In genomic region chr14:74960568-74960967, GRCm38 (mm10) we compare ENCODE assay signal across 16 mouse cellular contexts.
"Had no signal": no experiment of that assay in that cellular context is flagged by ENCODE, and none has a peak within 500 bp of the region (broad histone marks: within the 10 kb centered on the region; RNA-seq: fewer than 3 reads in every experiment).

No protein-coding gene starts in this region.

- H3K4me3 ChIP-seq: lung, embryonic 15.5 days; megakaryocyte, embryonic 14.5 days; midbrain, embryonic 13.5 days; midbrain, embryonic 15.5 days; neural tube, embryonic 12.5 days; stomach, embryonic 15.5 days had no signal

- H3K9me3 ChIP-seq: lung, embryonic 15.5 days; midbrain, embryonic 13.5 days; midbrain, embryonic 15.5 days; neural tube, embryonic 12.5 days; stomach, embryonic 15.5 days had no signal

- H3K4me1 ChIP-seq: lung, embryonic 15.5 days; megakaryocyte, embryonic 14.5 days; midbrain, embryonic 13.5 days; midbrain, embryonic 15.5 days; neural tube, embryonic 12.5 days; stomach, embryonic 15.5 days had no signal

- H3K9ac ChIP-seq: liver, postnatal 0 days; lung, embryonic 15.5 days; midbrain, embryonic 13.5 days; midbrain, embryonic 15.5 days; neural tube, embryonic 12.5 days; stomach, embryonic 15.5 days had no signal

- H3K36me3 ChIP-seq: lung, embryonic 15.5 days; midbrain, embryonic 13.5 days; midbrain, embryonic 15.5 days; neural tube, embryonic 12.5 days; stomach, embryonic 15.5 days had no signal

- ATAC-seq: liver, postnatal 0 days; midbrain, embryonic 13.5 days; midbrain, embryonic 15.5 days had no signal

- DNase-seq: liver, postnatal 0 days; lung, adult 2 months; lung, postnatal 10 days; right cerebral cortex, postnatal 14 days; thymus, adult 2 months; thymus, postnatal 25 days; thymus, postnatal 4 days had no signal

- H3K27me3 ChIP-seq: lung, embryonic 15.5 days; midbrain, embryonic 13.5 days; midbrain, embryonic 15.5 days; neural tube, embryonic 12.5 days; stomach, embryonic 15.5 days had no signal

- H3K4me2 ChIP-seq: lung, embryonic 15.5 days; midbrain, embryonic 11.5 days; midbrain, embryonic 13.5 days; midbrain, embryonic 15.5 days; neural tube, embryonic 12.5 days; stomach, embryonic 15.5 days had no signal

- H3K27ac ChIP-seq: lung, embryonic 15.5 days; macrophage; midbrain, embryonic 13.5 days; midbrain, embryonic 15.5 days; neural tube, embryonic 12.5 days; stomach, embryonic 15.5 days; stomach, postnatal 0 days had no signal
